Mouse (Mus musculus) thymus, postnatal 10 days (tissue): Measurements from ENCODE around the gene Csrnp2.

ENCODE experiments used
- DNase-seq, 2 experiments: peaks; one replicate each; pipeline ENCODE4 v3.0.0; 2021; ENCODE audit warnings: low spot score in 2 of 2

The Csrnp2 gene

GRCm38 (mm10) chr15:100433234-100433633 is 62.1 kb downstream of the Csrnp2 start:
- DNase-seq: no peak

DNA sequence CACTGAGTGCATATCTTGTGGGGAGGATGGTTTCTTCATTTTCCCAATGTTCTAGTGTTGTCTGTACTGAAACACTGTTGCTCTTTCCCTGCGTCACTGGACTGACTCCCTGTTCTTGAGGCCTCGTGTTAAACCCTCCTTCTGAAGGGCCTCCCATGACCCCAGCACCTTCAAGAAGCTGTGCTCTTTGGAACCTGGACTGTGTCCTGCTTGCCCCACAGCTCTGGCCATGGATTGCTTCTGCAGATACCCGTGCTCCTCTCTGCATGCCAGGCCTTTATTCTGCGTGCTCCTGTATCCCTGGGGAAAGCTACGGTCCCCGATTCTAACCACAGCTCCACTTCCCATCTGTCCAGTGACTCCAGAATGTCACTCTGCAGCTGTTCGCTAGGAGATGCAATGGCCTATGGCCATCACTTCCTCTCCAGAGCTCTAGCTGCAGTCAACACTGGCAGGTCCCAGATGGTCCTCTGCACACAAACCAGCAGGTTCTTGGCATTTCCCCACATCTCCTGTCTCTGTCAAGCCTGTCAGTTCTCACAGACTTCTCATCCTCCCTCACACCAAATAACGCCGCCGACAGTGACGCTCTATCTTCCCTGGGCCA is 65.2 kb downstream of the Csrnp2 start:
- no peak for DNase-seq
